Mouse (Mus musculus): ENCODE results near the gene Thbs1. TPM values are rescaled to one million over a fixed set of nuclear protein-coding genes. Genes with fewer than 3 reads are reported as not detected.
A peak's percentile ranks its signal among the peaks of the same experiment; 100 is the strongest.

Gene Thbs1
- polyA plus RNA-seq, 1 experiment from 2014 or later = 85.5 TPM

DNA sequence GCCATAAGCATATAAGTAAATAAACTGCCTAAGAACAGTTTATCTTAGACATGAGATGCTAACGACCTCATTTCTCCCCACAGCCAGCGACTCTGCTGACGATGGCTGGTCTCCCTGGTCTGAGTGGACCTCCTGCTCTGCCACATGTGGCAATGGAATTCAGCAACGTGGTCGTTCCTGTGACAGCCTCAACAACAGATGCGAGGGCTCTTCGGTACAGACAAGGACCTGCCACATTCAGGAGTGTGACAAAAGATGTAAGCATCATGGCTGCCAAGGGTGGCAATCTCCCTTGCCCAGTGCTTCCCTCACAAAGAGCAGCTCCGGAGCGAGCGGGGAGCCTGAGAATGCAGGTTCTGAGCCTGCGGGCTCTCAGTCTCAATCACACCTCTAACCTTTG is 5.7 kb downstream of the Thbs1 start:
- no peak for ATAC-seq (replicated peaks; ENCODE audit: low FRiP score)
- H3K9me3 ChIP-seq (ENCODE audit: control insufficient read depth, low read length) = no peaks in the 10 kb centered on the region

DNA sequence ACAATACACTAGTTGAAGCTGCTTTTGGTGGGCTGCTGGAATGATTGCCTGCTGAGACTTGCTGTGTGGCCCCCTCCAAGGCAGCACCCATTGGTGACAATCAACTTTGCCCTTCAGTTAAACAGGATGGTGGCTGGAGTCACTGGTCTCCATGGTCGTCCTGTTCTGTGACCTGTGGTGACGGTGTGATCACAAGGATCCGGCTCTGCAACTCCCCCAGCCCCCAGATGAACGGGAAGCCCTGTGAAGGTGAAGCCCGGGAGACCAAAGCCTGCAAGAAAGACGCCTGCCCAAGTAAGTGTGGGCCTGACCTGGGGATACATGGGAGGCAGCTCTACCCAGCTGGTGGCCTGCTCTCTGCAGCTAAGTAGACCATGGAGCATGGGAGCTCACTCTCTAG is 6.4 kb downstream of the Thbs1 start:
- H3K9ac ChIP-seq (ENCODE audit: low read depth, low read length) = no peak overlapping the region
- ATAC-seq (replicated peaks; ENCODE audit: low FRiP score) (no peak), DNase-seq (ENCODE audit: low spot score) (peak; percentile 29)
- WGBS = 79% methylated on average over 6 of the region's 6 CpGs
- H3K4me3 ChIP-seq (ENCODE audit: low read depth, low read length) = no peak overlapping the region
- H3K36me3 ChIP-seq (ENCODE audit: control insufficient read depth, insufficient read depth, low read length) = no peaks in the 10 kb centered on the region
- H3K4me1 ChIP-seq (replicated peaks; ENCODE audit: control insufficient read depth, insufficient read depth, low read length) = no peaks in the 10 kb centered on the region
- peaks cover 3% of the 10 kb centered on the region for H3K27me3 ChIP-seq (replicated peaks; ENCODE audit: control insufficient read depth, insufficient read depth, low read length)
- no peak overlapping the region for H3K4me2 ChIP-seq
- H3K9me3 ChIP-seq (ENCODE audit: control insufficient read depth, low read length) = no peaks in the 10 kb centered on the region
- no peak overlapping the region for H3K27ac ChIP-seq (ENCODE audit: low read depth, low read length)

More for the DNA sequence above, 5.7 kb downstream of the Thbs1 start:
- no peaks in the 10 kb centered on the region for H3K4me1 ChIP-seq (replicated peaks; ENCODE audit: control insufficient read depth, insufficient read depth, low read length)
- no peak overlapping the region for H3K27ac ChIP-seq (ENCODE audit: low read depth, low read length)
- H3K4me2 ChIP-seq = no peak overlapping the region
- H3K27me3 ChIP-seq (replicated peaks; ENCODE audit: control insufficient read depth, insufficient read depth, low read length) = peaks cover 7% of the 10 kb centered on the region
- no peak overlapping the region for H3K9ac ChIP-seq (ENCODE audit: low read depth, low read length)
- DNase-seq (ENCODE audit: low spot score) = no peak
- no peaks in the 10 kb centered on the region for H3K36me3 ChIP-seq (ENCODE audit: control insufficient read depth, insufficient read depth, low read length)
- 71% methylated on average over 11 of the region's 11 CpGs for WGBS
- no peak overlapping the region for H3K4me3 ChIP-seq (ENCODE audit: low read depth, low read length)

DNA sequence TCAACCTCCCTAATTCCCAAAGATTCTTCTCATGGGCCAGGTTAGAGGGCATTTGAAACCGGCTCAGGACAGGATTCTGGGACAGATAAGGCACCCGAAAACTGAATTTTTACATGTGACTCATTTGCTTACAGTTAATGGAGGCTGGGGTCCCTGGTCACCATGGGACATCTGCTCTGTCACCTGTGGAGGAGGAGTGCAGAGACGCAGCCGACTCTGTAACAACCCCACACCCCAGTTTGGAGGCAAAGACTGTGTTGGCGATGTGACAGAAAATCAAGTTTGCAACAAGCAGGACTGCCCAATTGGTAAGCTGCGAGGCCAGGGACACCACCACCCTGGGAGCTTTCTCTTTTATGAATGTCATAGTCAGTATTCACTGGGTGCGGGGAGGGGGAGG is 6.8 kb downstream of the Thbs1 start:
- DNase-seq (ENCODE audit: low spot score) (no peak), ATAC-seq (replicated peaks; ENCODE audit: low FRiP score) (no peak)
- no peaks in the 10 kb centered on the region for H3K9me3 ChIP-seq (ENCODE audit: control insufficient read depth, low read length)
- H3K9ac ChIP-seq (ENCODE audit: low read depth, low read length) = no peak overlapping the region
- H3K4me1 ChIP-seq (replicated peaks; ENCODE audit: control insufficient read depth, insufficient read depth, low read length) = no peaks in the 10 kb centered on the region
- no peak overlapping the region for H3K27ac ChIP-seq (ENCODE audit: low read depth, low read length)
- H3K4me3 ChIP-seq (ENCODE audit: low read depth, low read length) = no peak overlapping the region
- H3K27me3 ChIP-seq (replicated peaks; ENCODE audit: control insufficient read depth, insufficient read depth, low read length) = no peaks in the 10 kb centered on the region
- no peaks in the 10 kb centered on the region for H3K36me3 ChIP-seq (ENCODE audit: control insufficient read depth, insufficient read depth, low read length)
- H3K4me2 ChIP-seq = no peak overlapping the region
- WGBS = 86% methylated on average over 7 of the region's 7 CpGs

DNA sequence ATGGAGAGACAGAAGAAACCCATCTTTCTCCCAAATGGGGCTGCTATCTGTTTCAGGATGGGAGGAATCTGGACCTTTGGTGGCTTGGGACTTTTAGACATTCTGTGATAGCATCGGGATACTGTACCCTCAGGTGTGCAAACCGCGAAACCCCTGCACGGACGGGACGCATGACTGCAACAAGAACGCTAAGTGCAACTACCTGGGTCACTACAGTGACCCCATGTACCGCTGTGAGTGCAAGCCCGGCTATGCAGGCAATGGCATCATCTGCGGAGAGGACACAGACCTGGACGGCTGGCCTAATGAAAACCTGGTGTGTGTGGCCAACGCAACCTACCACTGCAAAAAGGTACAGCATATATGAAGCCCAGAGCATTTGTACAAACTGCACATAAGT is 8.0 kb downstream of the Thbs1 start:
- no peaks in the 10 kb centered on the region; the same call in 1 of the 2 replicates for H3K36me3 ChIP-seq (ENCODE audit: control insufficient read depth, insufficient read depth, low read length)
- DNase-seq (ENCODE audit: low spot score) (no peak), ATAC-seq (replicated peaks; ENCODE audit: low FRiP score) (no peak)
- H3K9ac ChIP-seq (ENCODE audit: low read depth, low read length) = no peak overlapping the region
- H3K27ac ChIP-seq (ENCODE audit: low read depth, low read length) = no peak overlapping the region
- H3K9me3 ChIP-seq (ENCODE audit: control insufficient read depth, low read length) = no peaks in the 10 kb centered on the region
- H3K4me3 ChIP-seq (ENCODE audit: low read depth, low read length) = no peak overlapping the region
- H3K27me3 ChIP-seq (replicated peaks; ENCODE audit: control insufficient read depth, insufficient read depth, low read length) = no peaks in the 10 kb centered on the region
- no peaks in the 10 kb centered on the region for H3K4me1 ChIP-seq (replicated peaks; ENCODE audit: control insufficient read depth, insufficient read depth, low read length)
- no peak overlapping the region for H3K4me2 ChIP-seq
- WGBS = 94% methylated on average over 12 of the region's 12 CpGs

DNA sequence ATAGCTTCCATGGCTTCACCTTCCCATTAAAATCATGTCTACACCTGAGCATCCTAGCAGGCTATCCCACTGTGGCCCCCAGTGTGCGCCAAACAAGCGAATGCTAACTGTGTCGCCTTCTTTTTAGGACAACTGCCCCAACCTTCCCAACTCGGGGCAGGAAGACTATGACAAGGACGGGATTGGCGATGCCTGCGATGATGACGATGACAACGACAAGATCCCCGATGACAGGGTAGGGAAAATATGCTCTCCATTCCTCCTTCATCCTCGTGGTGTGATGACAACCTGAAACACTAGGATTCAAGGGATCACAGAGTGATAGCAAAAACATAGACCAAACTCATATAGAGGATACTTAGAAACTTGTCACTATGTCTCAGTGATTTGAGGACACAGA is 8.4 kb downstream of the Thbs1 start:
- no peak for DNase-seq (ENCODE audit: low spot score)
- H3K9me3 ChIP-seq (ENCODE audit: control insufficient read depth, low read length) = no peaks in the 10 kb centered on the region
- no peak overlapping the region for H3K27ac ChIP-seq (ENCODE audit: low read depth, low read length)
- H3K4me3 ChIP-seq (ENCODE audit: low read depth, low read length) = no peak overlapping the region
- no peaks in the 10 kb centered on the region for H3K4me1 ChIP-seq (replicated peaks; ENCODE audit: control insufficient read depth, insufficient read depth, low read length)
- 92% methylated on average over 11 of the region's 11 CpGs for WGBS
- no peaks in the 10 kb centered on the region for H3K27me3 ChIP-seq (replicated peaks; ENCODE audit: control insufficient read depth, insufficient read depth, low read length)
- no peak overlapping the region for H3K9ac ChIP-seq (ENCODE audit: low read depth, low read length)
- H3K36me3 ChIP-seq (ENCODE audit: control insufficient read depth, insufficient read depth, low read length) = no peaks in the 10 kb centered on the region; the same call in 1 of the 2 replicates
- H3K4me2 ChIP-seq = no peak overlapping the region
- no peak for ATAC-seq (replicated peaks; ENCODE audit: low FRiP score)

DNA sequence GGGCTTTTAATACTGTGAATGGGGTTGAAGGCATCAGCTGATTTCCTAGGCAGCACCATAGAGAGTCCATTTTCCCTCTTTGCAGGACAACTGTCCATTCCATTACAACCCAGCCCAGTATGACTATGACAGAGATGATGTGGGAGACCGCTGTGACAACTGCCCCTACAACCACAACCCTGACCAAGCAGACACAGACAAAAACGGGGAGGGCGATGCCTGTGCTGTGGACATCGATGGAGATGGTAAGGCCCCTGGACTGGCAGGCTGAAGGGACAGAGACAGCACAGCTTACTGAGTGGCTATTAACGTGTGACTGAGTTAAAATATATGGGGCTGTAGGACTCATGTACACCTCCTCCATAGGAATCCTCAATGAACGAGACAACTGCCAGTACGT is 9.1 kb downstream of the Thbs1 start:
- Histone ChIP-seq H3K4me3 (ENCODE audit: low read depth, low read length) (no peak overlapping the region), H3K4me2 (no peak overlapping the region), H3K27me3 (replicated peaks; ENCODE audit: control insufficient read depth, insufficient read depth, low read length) (no peaks in the 10 kb centered on the region), H3K9me3 (ENCODE audit: control insufficient read depth, low read length) (no peaks in the 10 kb centered on the region), H3K4me1 (replicated peaks; ENCODE audit: control insufficient read depth, insufficient read depth, low read length) (no peaks in the 10 kb centered on the region), H3K9ac (ENCODE audit: low read depth, low read length) (no peak overlapping the region), H3K27ac (ENCODE audit: low read depth, low read length) (no peak overlapping the region), H3K36me3 (ENCODE audit: control insufficient read depth, insufficient read depth, low read length) (no peaks in the 10 kb centered on the region; the same call in 1 of the 2 replicates)
- no peak for DNase-seq (ENCODE audit: low spot score)
- ATAC-seq (replicated peaks; ENCODE audit: low FRiP score) = no peak
- 84% methylated on average over 7 of the region's 7 CpGs for WGBS

DNA sequence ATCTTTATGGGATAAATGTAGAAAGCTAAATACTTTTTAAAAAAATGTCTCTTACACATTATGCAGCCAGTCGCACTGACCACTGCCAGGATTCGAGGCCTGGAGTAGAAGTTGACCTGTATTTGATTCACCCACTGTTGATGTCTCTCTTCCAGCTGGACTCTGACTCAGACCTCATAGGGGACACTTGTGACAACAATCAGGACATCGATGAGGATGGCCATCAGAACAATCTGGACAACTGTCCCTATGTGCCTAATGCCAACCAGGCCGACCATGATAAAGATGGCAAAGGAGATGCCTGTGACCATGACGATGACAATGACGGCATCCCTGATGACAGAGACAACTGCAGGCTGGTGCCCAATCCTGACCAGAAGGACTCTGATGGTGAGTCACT is 10.6 kb downstream of the Thbs1 start:
- H3K4me3 ChIP-seq (ENCODE audit: low read depth, low read length) = no peak overlapping the region
- DNase-seq (ENCODE audit: low spot score) (no peak), ATAC-seq (replicated peaks; ENCODE audit: low FRiP score) (no peak)
- no peak overlapping the region for H3K4me2 ChIP-seq
- no peaks in the 10 kb centered on the region; the same call in 1 of the 2 replicates for H3K36me3 ChIP-seq (ENCODE audit: control insufficient read depth, insufficient read depth, low read length)
- H3K27me3 ChIP-seq (replicated peaks; ENCODE audit: control insufficient read depth, insufficient read depth, low read length) = no peaks in the 10 kb centered on the region
- no peaks in the 10 kb centered on the region for H3K4me1 ChIP-seq (replicated peaks; ENCODE audit: control insufficient read depth, insufficient read depth, low read length)
- no peaks in the 10 kb centered on the region for H3K9me3 ChIP-seq (ENCODE audit: control insufficient read depth, low read length)
- 89% methylated on average over 6 of the region's 6 CpGs for WGBS
- H3K9ac ChIP-seq (ENCODE audit: low read depth, low read length) = no peak overlapping the region
- H3K27ac ChIP-seq (ENCODE audit: low read depth, low read length) = no peak overlapping the region

DNA sequence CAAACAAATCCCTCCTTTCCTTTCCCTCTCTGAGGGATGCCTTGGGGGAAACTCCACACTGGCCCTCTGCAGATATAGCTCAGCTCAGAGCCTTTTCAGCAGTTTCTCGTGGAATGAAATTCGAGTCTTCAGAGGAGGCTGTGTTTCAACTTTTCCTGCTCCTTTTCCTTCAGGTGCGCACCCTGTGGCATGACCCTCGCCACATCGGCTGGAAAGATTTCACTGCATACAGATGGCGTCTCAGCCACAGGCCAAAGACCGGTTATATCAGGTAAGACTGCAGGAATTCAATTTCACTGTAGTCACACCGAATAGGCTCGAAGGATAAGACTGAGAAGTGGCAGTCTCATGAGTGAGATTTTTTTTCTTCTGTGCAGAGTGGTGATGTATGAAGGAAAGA is 12.1 kb downstream of the Thbs1 start:
- Histone ChIP-seq H3K27ac (ENCODE audit: low read depth, low read length) (no peak overlapping the region), H3K36me3 (ENCODE audit: control insufficient read depth, insufficient read depth, low read length) (no peaks in the 10 kb centered on the region; the same call in 1 of the 2 replicates), H3K4me1 (replicated peaks; ENCODE audit: control insufficient read depth, insufficient read depth, low read length) (no peaks in the 10 kb centered on the region), H3K4me3 (ENCODE audit: low read depth, low read length) (no peak overlapping the region), H3K27me3 (replicated peaks; ENCODE audit: control insufficient read depth, insufficient read depth, low read length) (no peaks in the 10 kb centered on the region), H3K4me2 (no peak overlapping the region), H3K9me3 (ENCODE audit: control insufficient read depth, low read length) (no peaks in the 10 kb centered on the region), H3K9ac (ENCODE audit: low read depth, low read length) (no peak overlapping the region)
- DNase-seq (ENCODE audit: low spot score) = no peak
- 85% methylated on average over 9 of the region's 9 CpGs for WGBS
- no peak for ATAC-seq (replicated peaks; ENCODE audit: low FRiP score)

DNA sequence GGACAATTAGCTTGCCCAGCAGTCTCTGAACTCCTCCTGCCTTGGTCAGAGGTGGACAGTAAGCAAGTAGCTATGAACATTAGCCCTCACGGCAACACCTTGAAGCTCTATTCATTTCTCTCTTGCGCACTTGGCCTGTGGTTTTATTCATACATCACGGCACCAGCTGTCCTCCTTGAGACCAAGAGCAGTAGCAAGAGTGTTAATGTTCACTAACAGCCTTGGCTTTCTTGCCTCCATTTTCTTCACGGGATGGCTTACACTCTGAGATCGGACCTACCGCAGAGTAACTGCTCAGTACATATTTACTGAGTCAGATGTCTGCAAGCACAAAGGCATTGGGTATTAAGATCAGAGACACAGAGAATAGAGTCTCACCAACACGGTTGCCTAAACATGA is 12.8 kb downstream of the Thbs1 start:
- no peak overlapping the region for H3K4me3 ChIP-seq (ENCODE audit: low read depth, low read length)
- no peak overlapping the region for H3K27ac ChIP-seq (ENCODE audit: low read depth, low read length)
- DNase-seq (ENCODE audit: low spot score) (no peak), ATAC-seq (replicated peaks; ENCODE audit: low FRiP score) (no peak)
- H3K27me3 ChIP-seq (replicated peaks; ENCODE audit: control insufficient read depth, insufficient read depth, low read length) = no peaks in the 10 kb centered on the region
- no peak overlapping the region for H3K9ac ChIP-seq (ENCODE audit: low read depth, low read length)
- 88% methylated on average over 7 of the region's 7 CpGs for WGBS
- H3K4me1 ChIP-seq (replicated peaks; ENCODE audit: control insufficient read depth, insufficient read depth, low read length) = no peaks in the 10 kb centered on the region
- no peaks in the 10 kb centered on the region for H3K9me3 ChIP-seq (ENCODE audit: control insufficient read depth, low read length)
- H3K4me2 ChIP-seq = no peak overlapping the region
- no peaks in the 10 kb centered on the region; the same call in 1 of the 2 replicates for H3K36me3 ChIP-seq (ENCODE audit: control insufficient read depth, insufficient read depth, low read length)
